Mouse (Mus musculus) c-Kit-positive CD71-positive TER-119-positive erythroid progenitor cells, embryonic 14.5 days (primary cell): ENCODE results near the gene Cck.
A peak's percentile ranks its signal among the peaks of the same experiment; 100 is the strongest.

ENCODE experiments used
- DNase-seq: peaks from one replicate; pipeline ENCODE4 v3.0.0-alpha.2; 2013; ENCODE audit warnings: low spot score

The Cck gene

GRCm38 (mm10) chr9:121459950-121460349 lies 35.5 kb downstream of the Cck start:
- no peak for DNase-seq

- peak; percentile 57 for DNase-seq
These were observed 37.0 kb downstream of the Cck start for GRCm38 (mm10) chr9:121458466-121458865.

GRCm38 (mm10) chr9:121456739-121457515 lies 38.6 kb downstream of the Cck start:
- DNase-seq, result no peak

GRCm38 (mm10) chr9:121454891-121455290 lies 40.6 kb downstream of the Cck start:
- DNase-seq, result no peak

GRCm38 (mm10) chr9:121452342-121452942 lies 43.1 kb downstream of the Cck start:
- peak; percentile 63 for DNase-seq

- DNase-seq, result no peak
These were observed 49.1 kb downstream of the Cck start for GRCm38 (mm10) chr9:121446431-121446831.

- DNase-seq, result peak; percentile 61
These were observed 50.1 kb downstream of the Cck start for GRCm38 (mm10) chr9:121445364-121445763.

GRCm38 (mm10) chr9:121444367-121444707 lies 51.2 kb downstream of the Cck start:
- no peak for DNase-seq

- no peak for DNase-seq
These were observed 51.7 kb downstream of the Cck start for GRCm38 (mm10) chr9:121443696-121444366.

- DNase-seq, result no peak
These were observed 53.3 kb downstream of the Cck start for GRCm38 (mm10) chr9:121442145-121442544.
